Mouse (Mus musculus): ENCODE results near the gene Bfar.

- TF ChIP-seq GATA1 (IDR thresholded peaks at IDR 0.05; ENCODE audit: borderline replicate concordance, low read length) (no peak), CTCF (IDR thresholded peaks at IDR 0.05; ENCODE audit: low read depth, low read length) (no peak), POLR2AphosphoS5 (IDR thresholded peaks at IDR 0.05; ENCODE audit: insufficient replicate concordance, low read depth, low read length) (no peak)
Observed at GRCm38 (mm10) chr16:13640064-13640463, 31.6 kb upstream of the Bfar start.

Measured in G1E (cell line).